Mouse (Mus musculus) embryonic facial prominence, embryonic 14.5 days (tissue): ENCODE data around the gene Cisd3. TPM values are rescaled to one million over a fixed set of nuclear protein-coding genes. Genes with fewer than 3 reads are reported as not detected.
"Not testable (repeated sequence)": the region's sequence is repeated elsewhere in the genome, so short reads cannot be mapped to it uniquely, and the experiment has no call there.

ENCODE experiments used
- ATAC-seq: fragments of 200-750 bp; cut with Nextera tagmentation; 2 replicates; pipeline ENCODE4 v1.8.0; 2017; ENCODE audit warnings: low read depth, moderate number of reproducible peaks, moderate TSS enrichment
- DNase-seq: peaks from one replicate; pipeline ENCODE4 v3.0.0-alpha.2; 2015; ENCODE audit warnings: low spot score
- H3K27ac ChIP-seq: fragments of 300-500 bp; sonication (generic); replicated peaks from 2 replicates; pipeline ENCODE4 v1.5.1; 2014; ENCODE audit warnings: low read depth, mild to moderate bottlenecking, low read length, moderate library complexity
- H3K27me3 ChIP-seq: fragments of 300-500 bp; sonication (generic); replicated peaks from 2 replicates; pipeline ENCODE4 v1.6.1; 2014; ENCODE audit warnings: low read length; ENCODE audit not compliant: control insufficient read depth, insufficient read depth
- H3K36me3 ChIP-seq: fragments of 300-500 bp; sonication (generic); 2 replicates; pipeline ENCODE4 v1.6.1; 2014; ENCODE audit warnings: low read length, mixed read lengths; ENCODE audit not compliant: control insufficient read depth, insufficient read depth
- H3K4me1 ChIP-seq: fragments of 300-500 bp; sonication (generic); 2 replicates; pipeline ENCODE4 v1.6.1; 2014; ENCODE audit warnings: antibody characterized with exemption, low read length; ENCODE audit not compliant: control insufficient read depth, insufficient read depth
- H3K4me2 ChIP-seq: fragments of 300-500 bp; sonication (generic); 2 replicates; pipeline ENCODE4 v1.6.1; 2014; ENCODE audit warnings: low read depth, mild to moderate bottlenecking, low read length, moderate library complexity, mixed read lengths
- H3K4me3 ChIP-seq: fragments of 300-500 bp; sonication (generic); 2 replicates; pipeline ENCODE4 v1.5.1; 2014; ENCODE audit warnings: low read depth, mild to moderate bottlenecking, low read length
- H3K9ac ChIP-seq: fragments of 300-500 bp; sonication (generic); 2 replicates; pipeline ENCODE4 v1.6.1; 2014; ENCODE audit warnings: low read depth, mild to moderate bottlenecking, low read length, moderate library complexity, mixed read lengths
- H3K9me3 ChIP-seq: fragments of 300-500 bp; sonication (generic); 2 replicates; pipeline ENCODE4 v1.6.1; 2016; ENCODE audit warnings: low read length; ENCODE audit not compliant: control insufficient read depth
- WGBS: fragments of 180-500 bp; shearing (Covaris S2); extraction: QIAGEN DNeasy Blood & Tissue Kit; methylation state at CpG from one replicate; pipeline ENCODE4 v1.1.7; 2014; 5-methylcytosine and 5-hydroxymethylcytosine counted together
- polyA plus RNA-seq: library from polyadenylated mRNA; unstranded; fragments of >200 nt; fragmentation: Nextera tagmentation; extraction: Ambion mirVana; gene quantifications from 2 replicates; pipeline ENCODE4 v1.2.1, GENCODE M21; 2014

The Cisd3 gene
- polyA plus RNA-seq, 1 experiment from 2014 or later: 29.3 TPM

GRCm38 (mm10) chr11:97702393-97702745, 16.7 kb downstream of the Cisd3 start:
- DNase-seq: peak; percentile 87
- H3K27ac ChIP-seq: peak overlapping the region; percentile 77
- peaks cover 18% of the 10 kb centered on the region for H3K4me1 ChIP-seq
- peaks cover 27% of the 10 kb centered on the region for H3K36me3 ChIP-seq
- peak overlapping the region; percentile 59 for H3K4me3 ChIP-seq
- H3K27me3 ChIP-seq: no peaks in the 10 kb centered on the region
- H3K9ac ChIP-seq: peak overlapping the region; percentile 56
- no peak for ATAC-seq
- H3K9me3 ChIP-seq: no peaks in the 10 kb centered on the region
- peak overlapping the region; percentile 64 for H3K4me2 ChIP-seq
- under 1% methylated on average over 24 of the region's 24 CpGs for WGBS

GRCm38 (mm10) chr11:97703039-97703826, 17.6 kb downstream of the Cisd3 start, which contains the start of gene Psmb3:
Gene Psmb3 (plus strand): TSS chr11:97703399.
- peak; percentile 100 for DNase-seq
- peak; percentile 92 for ATAC-seq
- Histone ChIP-seq H3K36me3 (peaks cover 35% of the 10 kb centered on the region), H3K4me1 (peaks cover 12% of the 10 kb centered on the region), H3K9ac (peak within 1 kb of the TSS; percentile 72), H3K27me3 (no peaks in the 10 kb centered on the region), H3K9me3 (no peaks in the 10 kb centered on the region), H3K4me3 (peak within 1 kb of the TSS; percentile 59), H3K4me2 (peak within 1 kb of the TSS; percentile 76), H3K27ac (peak within 1 kb of the TSS; percentile 77)
- 0% methylated on average over 32 of the region's 35 CpGs for WGBS

GRCm38 (mm10) chr11:97710067-97710466, 24.4 kb downstream of the Cisd3 start:
- H3K4me1 ChIP-seq, H3K27me3 ChIP-seq, H3K27ac ChIP-seq, H3K9me3 ChIP-seq, ATAC-seq, DNase-seq, H3K9ac ChIP-seq, H3K4me3 ChIP-seq, H3K4me2 ChIP-seq: not testable (repeated sequence)
- WGBS: 74% methylated on average over 2 of the region's 2 CpGs
- H3K36me3 ChIP-seq: peaks cover 77% of the 10 kb centered on the region

- H3K36me3 ChIP-seq: peaks cover 71% of the 10 kb centered on the region
- H3K27ac ChIP-seq: no peak overlapping the region
- H3K9ac ChIP-seq: no peak overlapping the region
- no peaks in the 10 kb centered on the region for H3K9me3 ChIP-seq
- no peaks in the 10 kb centered on the region for H3K27me3 ChIP-seq
- H3K4me2 ChIP-seq: no peak overlapping the region
- H3K4me1 ChIP-seq: no peaks in the 10 kb centered on the region
- WGBS: 76% methylated on average over 13 of the region's 13 CpGs
- ATAC-seq: no peak
- H3K4me3 ChIP-seq: no peak overlapping the region
- DNase-seq: no peak
Measured at GRCm38 (mm10) chr11:97711200-97711900, 25.7 kb downstream of the Cisd3 start.

GRCm38 (mm10) chr11:97712286-97712685, 26.7 kb downstream of the Cisd3 start:
- 92% methylated on average over 15 of the region's 15 CpGs for WGBS
- no peaks in the 10 kb centered on the region for H3K4me1 ChIP-seq
- peaks cover 70% of the 10 kb centered on the region for H3K36me3 ChIP-seq
- H3K9ac ChIP-seq: no peak overlapping the region
- H3K4me3 ChIP-seq: no peak overlapping the region
- H3K4me2 ChIP-seq: no peak overlapping the region
- DNase-seq: no peak
- no peaks in the 10 kb centered on the region for H3K27me3 ChIP-seq
- no peak overlapping the region for H3K27ac ChIP-seq
- no peak for ATAC-seq
- no peaks in the 10 kb centered on the region for H3K9me3 ChIP-seq

- H3K4me1 ChIP-seq: no peaks in the 10 kb centered on the region
- no peak for DNase-seq
- WGBS: 87% methylated on average over 8 of the region's 8 CpGs
- no peaks in the 10 kb centered on the region for H3K27me3 ChIP-seq
- no peaks in the 10 kb centered on the region for H3K9me3 ChIP-seq
- no peak for ATAC-seq
- peaks cover 70% of the 10 kb centered on the region for H3K36me3 ChIP-seq
- no peak overlapping the region for H3K27ac ChIP-seq
- no peak overlapping the region for H3K9ac ChIP-seq
- H3K4me2 ChIP-seq: no peak overlapping the region
- no peak overlapping the region for H3K4me3 ChIP-seq
Measured at GRCm38 (mm10) chr11:97713896-97714295, 28.3 kb downstream of the Cisd3 start.

- Histone ChIP-seq H3K36me3 (peaks cover 70% of the 10 kb centered on the region), H3K27ac (no peak overlapping the region), H3K9ac (no peak overlapping the region), H3K9me3 (no peaks in the 10 kb centered on the region), H3K4me3 (no peak overlapping the region), H3K4me2 (no peak overlapping the region), H3K4me1 (no peaks in the 10 kb centered on the region), H3K27me3 (no peaks in the 10 kb centered on the region)
- DNase-seq (no peak), ATAC-seq (no peak)
- WGBS: 100% methylated on average over 3 of the region's 3 CpGs
Measured at GRCm38 (mm10) chr11:97714356-97714755, 28.7 kb downstream of the Cisd3 start.

- Histone ChIP-seq H3K4me1 (no peaks in the 10 kb centered on the region), H3K9me3 (no peaks in the 10 kb centered on the region), H3K36me3 (peaks cover 76% of the 10 kb centered on the region), H3K4me3 (no peak overlapping the region), H3K4me2 (no peak overlapping the region), H3K9ac (no peak overlapping the region), H3K27me3 (no peaks in the 10 kb centered on the region), H3K27ac (peak overlapping the region; percentile 21)
- DNase-seq: peak; percentile 23
- no peak for ATAC-seq
- WGBS: 85% methylated on average over 14 of the region's 14 CpGs
Measured at GRCm38 (mm10) chr11:97714784-97715760, 29.4 kb downstream of the Cisd3 start.
